18 mouse cellular contexts compared by ENCODE assay signal in the genomic region with DNA sequence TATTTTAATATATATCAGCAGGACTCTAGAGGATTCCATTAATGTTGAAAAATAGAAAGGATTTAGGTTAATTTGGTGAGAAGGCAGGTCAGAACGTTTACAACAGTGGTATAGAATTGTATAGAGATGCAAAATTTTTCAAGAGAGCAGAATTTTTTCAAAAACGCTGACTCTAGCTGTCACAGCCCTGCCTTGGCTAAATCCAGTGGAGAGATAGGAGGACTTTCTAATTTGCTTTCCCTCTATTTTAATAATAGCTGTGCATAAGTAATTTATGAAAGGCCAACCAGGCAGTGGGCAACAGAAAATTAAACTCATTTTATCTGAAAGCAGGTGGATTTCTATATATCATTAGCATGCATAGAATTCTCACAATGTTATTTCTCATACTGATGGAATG. TPM values are rescaled to one million over a fixed set of nuclear protein-coding genes. Genes with fewer than 3 reads are reported as not detected.
"Had no signal": no experiment of that assay in that cellular context is flagged by ENCODE, and none has a peak within 500 bp of the region (broad histone marks: within the 10 kb centered on the region; RNA-seq: fewer than 3 reads in every experiment).

No protein-coding gene starts in this region.

- DNase-seq: retina, postnatal 1 day; right cerebral cortex, adult 18-20 months; right cerebral cortex, postnatal 14 days; right cerebral cortex, postnatal 25 days; right cerebral cortex, postnatal 4 days; spleen, adult 18-20 months; thymus, adult 18-20 months; thymus, adult 2 months; thymus, postnatal 14 days; thymus, postnatal 25 days; thymus, postnatal 36 days; thymus, postnatal 4 days had no signal

- H3K4me2 ChIP-seq: neural tube, embryonic 13.5 days; neural tube, embryonic 15.5 days; stomach, embryonic 15.5 days had no signal

- H3K36me3 ChIP-seq: neural tube, embryonic 13.5 days; neural tube, embryonic 15.5 days; stomach, embryonic 15.5 days had no signal

- H3K9me3 ChIP-seq: neural tube, embryonic 13.5 days; neural tube, embryonic 15.5 days; stomach, embryonic 15.5 days had no signal

- H3K27ac ChIP-seq: neural tube, embryonic 13.5 days; neural tube, embryonic 15.5 days; stomach, embryonic 15.5 days; stomach, postnatal 0 days had no signal

- H3K4me3 ChIP-seq: neural tube, embryonic 13.5 days; neural tube, embryonic 15.5 days; stomach, embryonic 15.5 days had no signal

- H3K4me1 ChIP-seq: neural tube, embryonic 15.5 days; stomach, embryonic 15.5 days had no signal

- H3K9ac ChIP-seq: neural tube, embryonic 13.5 days; neural tube, embryonic 15.5 days; stomach, embryonic 15.5 days had no signal

- H3K27me3 ChIP-seq: neural tube, embryonic 13.5 days; neural tube, embryonic 15.5 days; stomach, embryonic 15.5 days had no signal

RNA-seq across cellular contexts. Expression of gene Ccdc39, which starts 38.6 kb away (rescaled TPM):
- total RNA-seq: neutrophil, adult 5-6 weeks had no signal
- polyA plus RNA-seq: small intestine, adult 2 months had no signal
